Mouse (Mus musculus) heart, embryonic 16.5 days (tissue): ENCODE data around the gene Sos2. TPM values are rescaled to one million over a fixed set of nuclear protein-coding genes. Genes with fewer than 3 reads are reported as not detected.

Experiments
- ATAC-seq: fragments of 200-750 bp; cut with Nextera tagmentation; replicated peaks from 2 replicates; pipeline ENCODE4 v1.8.0; 2017; ENCODE audit warnings: moderate number of reproducible peaks; ENCODE audit not compliant: insufficient read depth, low FRiP score; ENCODE audit errors: extremely low read depth
- H3K27ac ChIP-seq: fragments of 300-500 bp; sonication (generic); 2 replicates; pipeline ENCODE4 v1.5.1; 2014; ENCODE audit warnings: mild to moderate bottlenecking, low read length, control low read depth, moderate library complexity
- H3K27me3 ChIP-seq: fragments of 300-500 bp; sonication (generic); 2 replicates; pipeline ENCODE4 v1.6.1; 2014; ENCODE audit warnings: low read length, mixed read lengths; ENCODE audit not compliant: control insufficient read depth, insufficient read depth
- H3K36me3 ChIP-seq: fragments of 300-500 bp; sonication (generic); 2 replicates; pipeline ENCODE4 v1.6.1; 2014; ENCODE audit not compliant: control insufficient read depth, insufficient read depth
- H3K4me1 ChIP-seq: fragments of 300-500 bp; sonication (generic); 2 replicates; pipeline ENCODE4 v1.6.1; 2014; ENCODE audit warnings: low read length, mixed read lengths; ENCODE audit not compliant: control insufficient read depth, insufficient read depth
- H3K4me2 ChIP-seq: fragments of 300-500 bp; sonication (generic); 2 replicates; pipeline ENCODE4 v1.6.1; 2014; ENCODE audit warnings: low read depth, mild to moderate bottlenecking, control low read depth, low read length
- H3K4me3 ChIP-seq: fragments of 300-500 bp; sonication (generic); 2 replicates; pipeline ENCODE4 v1.5.1; 2014; ENCODE audit warnings: mild to moderate bottlenecking, control low read depth, low read length
- H3K9ac ChIP-seq: fragments of 300-500 bp; sonication (generic); 2 replicates; pipeline ENCODE4 v1.6.1; 2014; ENCODE audit warnings: low read length, control low read depth
- H3K9me3 ChIP-seq: fragments of 300-500 bp; sonication (generic); replicated peaks from 2 replicates; pipeline ENCODE4 v1.6.1; 2016; ENCODE audit warnings: low read length; ENCODE audit not compliant: control insufficient read depth
- WGBS: fragments of 180-500 bp; shearing (Covaris S2); extraction: QIAGEN DNeasy Blood & Tissue Kit; methylation state at CpG from one replicate; pipeline ENCODE4 v1.1.7; 2014; 5-methylcytosine and 5-hydroxymethylcytosine counted together
- polyA plus RNA-seq: library from polyadenylated mRNA; unstranded; fragments of >200 nt; fragmentation: Nextera tagmentation; extraction: Ambion mirVana; gene quantifications from 2 replicates; pipeline ENCODE4 v1.2.1, GENCODE M21; 2015

The Sos2 gene
- polyA plus RNA-seq, 1 experiment from 2014 or later = 7.6 TPM

DNA sequence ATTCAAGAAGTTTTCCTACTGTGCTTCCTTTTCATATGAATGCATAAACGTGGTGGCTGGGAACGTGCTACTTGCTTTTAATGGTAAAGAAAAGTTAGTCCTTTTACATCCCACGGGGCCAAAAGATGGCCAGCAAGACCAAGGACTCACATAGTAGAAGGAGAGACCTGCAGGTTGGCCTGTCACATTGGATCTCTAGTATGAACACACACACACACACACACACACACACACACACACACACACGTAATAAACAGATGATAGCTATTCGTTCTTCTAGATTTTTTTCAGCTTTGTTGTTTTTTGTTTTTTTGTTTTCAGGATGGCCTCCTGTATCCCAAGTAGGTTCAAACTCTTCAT, 98.4 kb downstream of the Sos2 start:
- Histone ChIP-seq H3K4me3 (peak overlapping the region; percentile 96), H3K36me3 (peaks cover 31% of the 10 kb centered on the region), H3K9ac (peak overlapping the region; percentile 93), H3K4me1 (peaks cover 17% of the 10 kb centered on the region), H3K27ac (peak overlapping the region; percentile 80), H3K9me3 (no peaks in the 10 kb centered on the region), H3K27me3 (no peaks in the 10 kb centered on the region), H3K4me2 (peak overlapping the region; percentile 83)
- no peak for ATAC-seq
- WGBS = 43% methylated on average over 5 of the region's 5 CpGs

DNA sequence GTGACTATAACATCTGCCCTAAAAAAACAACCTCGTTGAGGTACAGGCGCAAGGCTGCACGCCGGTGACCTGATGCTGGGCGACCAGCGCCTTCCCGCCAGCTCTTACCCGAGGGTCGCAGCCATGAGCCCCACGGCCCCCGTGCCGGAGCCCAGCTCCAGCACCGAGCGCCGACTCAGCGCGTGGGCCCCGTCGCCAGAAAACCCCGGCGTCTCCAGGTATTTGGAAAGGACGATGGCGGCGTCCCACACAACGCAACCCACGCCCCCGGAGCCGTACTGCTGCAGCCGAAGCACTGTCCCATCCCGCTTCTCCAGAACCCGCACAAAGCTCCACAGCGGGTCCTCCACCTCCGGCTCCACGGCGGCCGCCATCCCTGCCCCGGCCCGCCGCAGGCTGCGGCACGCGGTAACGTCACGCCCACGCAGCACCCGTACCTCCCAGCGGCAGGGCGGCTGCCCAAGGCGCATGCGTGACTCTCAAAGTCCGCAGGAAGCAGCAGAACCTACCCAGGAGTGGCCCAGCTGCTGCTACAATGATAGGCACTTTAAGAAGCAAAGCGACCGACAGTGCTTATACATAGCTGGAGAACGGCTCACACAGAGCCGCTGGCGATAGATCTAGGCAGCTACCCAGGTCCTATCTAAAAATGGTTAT, 98.9 kb downstream of the Sos2 start, which contains the start of gene Vcpkmt:
TSS of gene Vcpkmt (minus strand) at position 416 of the 657 bp plus-strand sequence.
- Histone ChIP-seq H3K4me1 (peaks cover 17% of the 10 kb centered on the region), H3K9me3 (no peaks in the 10 kb centered on the region), H3K27ac (peak within 1 kb of the TSS; percentile 80), H3K27me3 (no peaks in the 10 kb centered on the region), H3K4me2 (peak within 1 kb of the TSS; percentile 83), H3K4me3 (peak within 1 kb of the TSS; percentile 96), H3K9ac (peak within 1 kb of the TSS; percentile 93), H3K36me3 (peaks cover 35% of the 10 kb centered on the region)
- peak; percentile 95 for ATAC-seq
- under 1% methylated on average over 56 of the region's 56 CpGs for WGBS

DNA sequence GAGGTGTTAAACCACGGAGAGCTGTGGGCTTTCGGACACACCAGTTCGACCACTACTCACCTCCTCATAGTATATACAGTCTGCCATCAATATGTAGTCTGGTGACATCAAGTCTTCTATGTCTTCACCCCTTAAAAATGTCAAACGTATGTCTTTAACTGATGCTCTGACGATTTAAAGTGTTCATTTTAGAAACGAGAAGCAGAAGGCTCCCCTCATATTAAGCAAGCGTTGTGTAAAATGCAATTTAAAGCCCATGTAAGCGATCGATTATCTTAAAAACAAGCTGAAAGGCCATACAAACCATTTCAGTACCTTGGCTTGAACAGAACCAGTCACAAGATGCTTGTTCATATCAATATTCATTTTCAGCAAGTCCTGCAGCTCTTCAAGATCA, 99.4 kb downstream of the Sos2 start:
- peak overlapping the region; percentile 93 for H3K9ac ChIP-seq
- peak overlapping the region; percentile 80 for H3K27ac ChIP-seq
- H3K9me3 ChIP-seq = no peaks in the 10 kb centered on the region
- H3K4me1 ChIP-seq = peaks cover 17% of the 10 kb centered on the region
- H3K4me3 ChIP-seq = peak overlapping the region; percentile 96
- ATAC-seq = no peak
- peak overlapping the region; percentile 83 for H3K4me2 ChIP-seq
- H3K36me3 ChIP-seq = peaks cover 39% of the 10 kb centered on the region
- H3K27me3 ChIP-seq = no peaks in the 10 kb centered on the region
- 17% methylated on average over 9 of the region's 9 CpGs for WGBS

DNA sequence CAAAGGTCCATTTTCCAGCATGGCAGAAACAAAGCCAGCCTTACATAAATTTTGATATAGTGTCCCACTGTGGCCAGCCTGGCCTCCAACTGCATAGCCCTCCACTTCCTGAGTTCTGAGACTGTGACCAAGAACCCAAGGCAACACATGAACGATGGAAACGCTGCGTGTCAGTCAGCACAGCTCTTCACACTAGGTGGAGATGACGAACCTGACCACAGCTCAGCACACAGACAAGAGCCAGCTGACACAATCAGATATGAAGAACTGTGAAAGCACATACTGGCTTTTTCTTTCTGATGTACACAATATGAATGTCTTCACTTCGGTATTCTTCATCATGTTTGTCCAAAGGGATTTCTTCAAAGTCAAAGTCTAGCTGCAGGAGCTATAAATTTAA, 102.0 kb downstream of the Sos2 start:
- Histone ChIP-seq H3K4me3 (no peak overlapping the region), H3K36me3 (peaks cover 24% of the 10 kb centered on the region), H3K27ac (no peak overlapping the region), H3K4me1 (peaks cover 17% of the 10 kb centered on the region), H3K27me3 (no peaks in the 10 kb centered on the region), H3K4me2 (no peak overlapping the region), H3K9ac (no peak overlapping the region), H3K9me3 (no peaks in the 10 kb centered on the region)
- ATAC-seq = no peak
- 59% methylated on average over 5 of the region's 5 CpGs for WGBS

DNA sequence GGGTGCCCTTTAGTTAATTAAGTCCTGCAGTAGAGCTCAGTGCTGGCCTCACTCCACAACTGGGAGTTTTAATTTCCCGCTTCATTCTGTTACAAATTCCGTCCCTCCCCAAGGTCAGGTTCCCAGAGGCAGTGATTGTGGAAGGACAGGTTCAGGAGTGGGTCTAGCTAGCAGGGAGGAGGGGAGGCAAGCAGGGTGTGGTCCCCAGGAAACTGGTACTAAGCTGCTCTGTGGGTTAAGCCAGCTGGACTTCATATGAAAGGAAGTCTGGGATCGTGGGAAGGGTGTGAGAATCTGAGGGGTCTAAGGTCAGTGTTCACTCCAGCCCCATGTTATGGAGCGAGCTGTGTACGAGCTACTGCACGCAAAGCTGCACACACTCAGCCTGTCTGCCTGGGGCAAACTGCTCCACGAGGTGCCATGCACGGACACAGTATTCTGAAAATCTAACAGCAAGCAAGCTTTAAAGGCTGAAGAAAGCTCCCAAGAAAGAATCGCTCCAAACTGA, 105.5 kb downstream of the Sos2 start:
- H3K9me3 ChIP-seq = no peaks in the 10 kb centered on the region
- H3K4me1 ChIP-seq = peaks cover 6% of the 10 kb centered on the region
- 80% methylated on average over 9 of the region's 9 CpGs for WGBS
- H3K4me2 ChIP-seq = no peak overlapping the region
- H3K4me3 ChIP-seq = no peak overlapping the region
- H3K27ac ChIP-seq = no peak overlapping the region
- H3K27me3 ChIP-seq = no peaks in the 10 kb centered on the region
- peaks cover 22% of the 10 kb centered on the region for H3K36me3 ChIP-seq
- no peak overlapping the region for H3K9ac ChIP-seq
- no peak for ATAC-seq

DNA sequence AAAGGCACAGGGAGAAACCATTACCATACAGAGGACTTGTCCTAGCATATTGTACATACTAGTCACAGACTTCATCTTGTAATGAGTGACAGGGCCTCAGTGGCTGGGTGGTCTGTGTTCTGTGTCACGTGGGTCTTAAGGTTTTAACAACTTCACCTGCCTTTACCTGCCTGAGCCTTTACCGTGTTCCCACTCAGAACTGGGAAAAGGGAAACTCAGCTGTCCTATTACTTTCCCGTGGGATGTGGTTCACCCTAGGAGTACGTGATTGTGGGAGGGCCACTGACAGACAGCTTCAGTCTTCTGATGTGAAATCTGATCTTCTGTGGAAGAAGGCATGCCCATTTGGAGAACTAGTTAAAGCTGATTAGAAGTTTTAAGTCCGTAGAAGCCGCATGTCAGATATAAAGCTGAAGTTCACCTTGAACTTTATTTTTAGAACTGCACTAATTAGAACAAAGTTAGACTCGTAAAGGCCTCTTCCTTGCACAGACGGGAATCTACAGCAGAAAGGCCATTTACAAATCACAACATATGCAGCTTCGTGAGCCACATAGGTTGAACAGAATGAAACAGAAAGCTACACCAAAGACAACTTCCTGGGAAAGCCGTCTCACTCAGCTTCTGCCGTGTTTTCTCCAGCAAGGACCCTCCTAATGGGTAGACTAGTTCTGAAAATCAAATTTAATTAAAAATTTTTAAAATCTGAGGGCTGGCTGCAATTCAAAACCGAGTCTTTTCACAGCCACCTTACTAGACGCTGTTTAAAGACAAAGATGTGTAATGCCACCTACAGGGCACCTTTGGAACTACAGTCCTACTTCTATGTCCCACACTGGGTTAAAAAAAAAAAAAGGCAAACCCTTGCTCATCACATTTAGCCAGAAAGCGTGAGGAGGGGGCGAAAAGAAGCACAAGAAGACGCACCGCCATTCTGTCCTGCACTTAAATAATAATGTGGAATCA, 107.5 kb downstream of the Sos2 start:
- peak overlapping the region; percentile 60 for H3K9ac ChIP-seq
- peak overlapping the region; percentile 60 for H3K4me2 ChIP-seq
- no peaks in the 10 kb centered on the region for H3K9me3 ChIP-seq
- H3K4me3 ChIP-seq = peak overlapping the region; percentile 45
- peak; percentile 28; the same call in 1 of the 2 replicates for ATAC-seq
- peak overlapping the region; percentile 37 for H3K27ac ChIP-seq
- peaks cover 18% of the 10 kb centered on the region for H3K36me3 ChIP-seq
- H3K4me1 ChIP-seq = no peaks in the 10 kb centered on the region
- H3K27me3 ChIP-seq = no peaks in the 10 kb centered on the region
- 18% methylated on average over 17 of the region's 17 CpGs for WGBS

DNA sequence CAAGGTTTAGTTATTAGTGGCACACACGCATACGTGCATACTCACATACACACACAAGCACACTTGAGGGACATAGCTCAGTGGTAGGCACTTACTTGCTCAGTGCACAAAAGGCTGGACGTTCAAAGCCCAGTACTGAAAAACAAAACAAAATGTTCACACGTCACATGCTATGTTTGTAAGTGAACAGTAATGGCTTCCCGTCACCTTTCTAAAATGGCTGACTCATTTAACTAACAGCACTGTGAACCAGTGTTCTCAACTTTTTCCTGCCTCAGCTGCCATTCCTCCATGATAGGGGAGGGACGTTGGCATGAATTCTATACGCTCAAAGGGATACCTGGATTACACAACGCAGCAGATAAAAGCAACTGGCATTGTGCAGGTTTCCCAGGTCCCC, 108.4 kb downstream of the Sos2 start:
- Histone ChIP-seq H3K4me3 (no peak overlapping the region), H3K9me3 (no peaks in the 10 kb centered on the region), H3K27me3 (no peaks in the 10 kb centered on the region), H3K27ac (no peak overlapping the region), H3K9ac (no peak overlapping the region), H3K4me2 (no peak overlapping the region), H3K4me1 (no peaks in the 10 kb centered on the region), H3K36me3 (peaks cover 14% of the 10 kb centered on the region)
- 93% methylated on average over 8 of the region's 8 CpGs for WGBS
- no peak for ATAC-seq

DNA sequence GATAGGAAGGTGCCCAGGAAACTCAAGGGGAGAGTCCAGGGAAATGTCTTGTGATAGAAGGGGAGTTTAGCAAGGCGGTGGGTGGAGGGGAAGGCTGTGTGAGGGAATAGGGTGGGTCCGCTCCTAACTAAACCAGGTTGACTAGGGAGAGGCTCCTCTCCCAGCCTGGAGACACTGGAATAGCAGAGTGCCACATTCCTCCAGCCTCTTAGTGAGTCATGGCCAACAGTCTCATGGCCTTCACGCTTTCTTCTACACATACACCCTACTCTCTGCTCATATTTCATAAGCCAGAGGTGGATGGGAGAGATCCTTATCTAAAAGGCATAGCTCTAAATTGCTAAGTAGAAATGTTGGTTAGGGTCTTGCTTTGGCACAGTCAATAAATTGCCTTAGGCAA, 111.7 kb downstream of the Sos2 start:
- no peaks in the 10 kb centered on the region for H3K9me3 ChIP-seq
- no peaks in the 10 kb centered on the region for H3K36me3 ChIP-seq
- H3K27me3 ChIP-seq = no peaks in the 10 kb centered on the region
- H3K4me1 ChIP-seq = no peaks in the 10 kb centered on the region
- WGBS = 90% methylated on average over 3 of the region's 3 CpGs
- no peak overlapping the region for H3K9ac ChIP-seq
- no peak overlapping the region for H3K27ac ChIP-seq
- no peak overlapping the region for H3K4me2 ChIP-seq
- ATAC-seq = no peak
- no peak overlapping the region for H3K4me3 ChIP-seq

DNA sequence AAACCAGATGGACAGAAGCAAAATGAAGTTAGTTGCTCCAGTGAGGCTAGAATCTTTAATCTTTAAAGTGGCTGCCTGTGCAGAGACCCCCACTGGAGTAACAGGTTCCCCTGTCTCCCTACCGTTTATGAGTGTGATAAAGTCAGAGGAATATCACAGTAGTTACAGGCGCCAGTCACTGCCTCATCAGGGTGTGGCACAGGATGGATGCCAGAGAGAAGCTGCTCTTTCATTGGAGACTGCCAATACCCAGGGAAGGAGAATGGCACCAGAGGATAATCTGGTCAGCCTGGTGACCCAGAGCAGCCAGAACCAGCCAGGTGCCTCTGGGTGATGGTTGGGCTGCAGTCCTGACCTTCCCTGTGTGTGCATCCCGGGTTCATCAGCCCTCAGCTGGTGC, 113.4 kb downstream of the Sos2 start:
- H3K4me2 ChIP-seq = no peak overlapping the region
- H3K4me3 ChIP-seq = no peak overlapping the region
- no peak overlapping the region for H3K9ac ChIP-seq
- no peaks in the 10 kb centered on the region for H3K27me3 ChIP-seq
- 62% methylated on average over 3 of the region's 3 CpGs for WGBS
- ATAC-seq = no peak
- H3K27ac ChIP-seq = no peak overlapping the region
- H3K9me3 ChIP-seq = no peaks in the 10 kb centered on the region
- H3K36me3 ChIP-seq = no peaks in the 10 kb centered on the region
- no peaks in the 10 kb centered on the region for H3K4me1 ChIP-seq
